Mouse (Mus musculus): ENCODE data around the gene Dnah7a. TPM values are rescaled to one million over a fixed set of nuclear protein-coding genes. Genes with fewer than 3 reads are reported as not detected.
"Not testable (repeated sequence)": the region's sequence is repeated elsewhere in the genome, so short reads cannot be mapped to it uniquely, and the experiment has no call there.

Gene Dnah7a
- total RNA-seq (2012; rRNA removed) = not detected in 2 replicates
- not detected for polyA plus RNA-seq (2012; ENCODE audit: insufficient read depth in 1 of 2, insufficient read length in 2 of 2, low read depth in 1 of 2, low replicate concordance in 2 of 2, missing spikeins in 1 of 2)

DNA sequence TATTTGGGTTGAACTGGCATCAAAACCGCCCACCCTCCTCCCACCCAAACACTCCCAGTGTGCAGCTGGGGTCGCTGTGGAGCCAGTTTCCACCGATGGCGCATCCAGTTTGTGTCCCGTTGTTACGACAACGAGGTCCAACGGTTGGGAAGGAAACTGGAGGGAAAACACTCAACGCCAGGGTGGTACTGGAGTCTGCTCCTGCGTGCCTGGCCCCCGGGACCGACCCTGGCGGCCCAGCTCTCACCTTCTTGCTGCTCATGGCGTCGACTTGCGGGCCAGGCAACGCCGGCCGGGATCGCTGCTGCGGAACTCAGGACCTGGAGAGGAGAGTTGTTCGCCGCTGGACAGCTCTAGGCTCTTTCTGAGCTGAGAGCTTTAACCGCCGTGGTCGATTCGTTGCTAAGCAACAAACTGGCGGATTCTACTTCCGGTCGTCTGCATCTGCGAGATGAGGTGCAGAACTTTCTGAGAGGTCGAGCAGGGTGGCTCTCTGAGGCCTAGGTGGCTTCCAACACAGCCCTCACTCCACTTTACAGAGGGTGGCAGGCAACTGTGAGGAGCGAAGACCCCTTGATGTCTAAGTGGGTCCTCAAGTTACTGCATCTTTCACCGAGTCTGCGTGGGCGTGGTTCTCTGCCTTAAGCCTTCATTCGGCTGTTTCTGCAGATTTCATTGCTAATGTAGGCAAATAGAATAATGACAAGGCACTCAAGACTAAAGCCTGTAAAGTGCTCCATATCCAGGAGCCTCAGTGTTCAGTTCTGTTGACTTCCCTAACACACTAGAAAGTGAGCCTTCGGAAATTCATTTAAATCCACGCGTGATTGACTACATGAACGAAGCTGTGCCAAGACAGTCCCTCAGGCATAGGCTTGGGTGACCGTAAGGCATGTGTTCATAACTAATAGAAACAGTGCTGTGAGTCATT, at the start of gene Dnah7a:
Dnah7a (minus strand) TSS at position 354 of the 931 bp plus-strand sequence.
- Histone ChIP-seq H3K9me3 (replicated peaks; ENCODE audit: insufficient read depth, low read length) (no peaks in the 10 kb centered on the region), H3K4me1 (ENCODE audit: control insufficient read depth in 1 of 2, insufficient read depth in 2 of 2, low read length in 2 of 2) (no peaks in the 10 kb centered on the region), H3K27me3 (ENCODE audit: control insufficient read depth in 1 of 2, insufficient read depth in 2 of 2, low read length in 2 of 2) (no peaks in the 10 kb centered on the region; a peak in 1 of 4 replicates), H3K9ac (ENCODE audit: control insufficient read depth, low read depth, low read length, poor library complexity, severe bottlenecking) (no peak within 1 kb of the TSS), H3K27ac (ENCODE audit: control insufficient read depth, low read depth, low read length) (no peak within 1 kb of the TSS), H3K36me3 (ENCODE audit: control insufficient read depth in 1 of 2, insufficient read depth in 2 of 2, low read length in 2 of 2) (no peaks in the 10 kb centered on the region), H3K79me2 (ENCODE audit: control insufficient read depth, insufficient read depth, low read length, poor library complexity) (no peaks in the 10 kb centered on the region), H3K4me3 (ENCODE audit: control insufficient read depth in 1 of 2, insufficient read depth in 1 of 2, low read depth in 2 of 2, low read length in 2 of 2) (no peak within 1 kb of the TSS)
- DNase-seq (ENCODE audit: low read depth, low spot score) = no peak
- TF ChIP-seq ZMIZ1 (IDR thresholded peaks at IDR 0.05; ENCODE audit: low read depth, low read length) = no peak
- TF ChIP-seq USF1 (IDR thresholded peaks at IDR 0.05; ENCODE audit: low read depth, low read length) = no peak

- not testable (repeated sequence) for H3K27ac ChIP-seq (ENCODE audit: control insufficient read depth, low read depth, low read length); H3K9me3 ChIP-seq (replicated peaks; ENCODE audit: insufficient read depth, low read length); H3K9ac ChIP-seq (ENCODE audit: control insufficient read depth, low read depth, low read length, poor library complexity, severe bottlenecking); H3K36me3 ChIP-seq (ENCODE audit: control insufficient read depth in 1 of 2, insufficient read depth in 2 of 2, low read length in 2 of 2); H3K27me3 ChIP-seq (ENCODE audit: control insufficient read depth in 1 of 2, insufficient read depth in 2 of 2, low read length in 2 of 2); H3K4me1 ChIP-seq (ENCODE audit: control insufficient read depth in 1 of 2, insufficient read depth in 2 of 2, low read length in 2 of 2); DNase-seq (ENCODE audit: low read depth, low spot score); H3K4me3 ChIP-seq (ENCODE audit: control insufficient read depth in 1 of 2, insufficient read depth in 1 of 2, low read depth in 2 of 2, low read length in 2 of 2); H3K79me2 ChIP-seq (ENCODE audit: control insufficient read depth, insufficient read depth, low read length, poor library complexity)
Observed at GRCm38 (mm10) chr1:53753501-53753900, 46.9 kb upstream of the Dnah7a start.

DNA sequence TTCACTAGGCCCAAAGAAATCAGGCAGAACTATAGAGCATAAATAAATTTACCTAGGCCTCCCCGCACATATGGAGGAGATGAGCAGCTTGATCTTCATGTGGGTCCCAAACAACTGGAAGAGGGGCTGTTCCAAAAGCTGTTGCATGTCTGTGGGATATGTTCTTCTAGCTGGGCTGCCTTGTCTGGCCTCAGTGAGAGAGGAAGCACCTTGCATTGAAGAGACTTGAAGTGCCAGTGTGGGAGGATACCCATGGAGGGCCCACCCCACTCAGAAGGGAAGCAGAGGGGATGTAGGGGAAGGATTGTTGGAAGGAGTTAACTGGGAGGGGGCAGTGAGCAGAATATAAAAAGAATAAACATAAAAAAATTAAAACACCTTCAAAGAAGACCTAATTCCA, 44.6 kb upstream of the Dnah7a start:
- DNase-seq (ENCODE audit: low read depth, low spot score) = no peak
- H3K4me1 ChIP-seq (ENCODE audit: control insufficient read depth in 1 of 2, insufficient read depth in 2 of 2, low read length in 2 of 2) = no peaks in the 10 kb centered on the region
- no peak overlapping the region for H3K9ac ChIP-seq (ENCODE audit: control insufficient read depth, low read depth, low read length, poor library complexity, severe bottlenecking)
- H3K9me3 ChIP-seq (replicated peaks; ENCODE audit: insufficient read depth, low read length) = no peaks in the 10 kb centered on the region
- TF ChIP-seq POLR2AphosphoS2 (IDR thresholded peaks at IDR 0.05; ENCODE audit: low read length) (no peak), MAX (IDR thresholded peaks at IDR 0.05; ENCODE audit: low read length) (no peak), CTCF (IDR thresholded peaks at IDR 0.05 in 2 of 3, conservative IDR thresholded peaks at IDR 0.05 in 1 of 3; ENCODE audit: control insufficient read depth in 1 of 3, insufficient read depth in 1 of 3, low read depth in 2 of 3, low read length in 3 of 3, poor library complexity in 1 of 3, severe bottlenecking in 1 of 3) (no peak), TCF12 (IDR thresholded peaks at IDR 0.05; ENCODE audit: low read depth, low read length) (no peak), HCFC1 (IDR thresholded peaks at IDR 0.05; ENCODE audit: low read depth, low read length) (no peak), MXI1 (IDR thresholded peaks at IDR 0.05; ENCODE audit: low read depth, low read length) (no peak), JUND (IDR thresholded peaks at IDR 0.05; ENCODE audit: low read depth, low read length) (no peak), USF2 (IDR thresholded peaks at IDR 0.05; ENCODE audit: borderline replicate concordance in 1 of 2, insufficient read depth in 1 of 2, low read depth in 1 of 2, low read length in 2 of 2) (no peak), ZC3H11A (IDR thresholded peaks at IDR 0.05; ENCODE audit: low read depth, low read length) (no peak), SMC3 (IDR thresholded peaks at IDR 0.05; ENCODE audit: low read depth, low read length) (no peak), ZNF384 (IDR thresholded peaks at IDR 0.05; ENCODE audit: low read depth, low read length) (no peak)
- H3K27ac ChIP-seq (ENCODE audit: control insufficient read depth, low read depth, low read length) = no peak overlapping the region
- no peak overlapping the region for H3K4me3 ChIP-seq (ENCODE audit: control insufficient read depth in 1 of 2, insufficient read depth in 1 of 2, low read depth in 2 of 2, low read length in 2 of 2)
- H3K27me3 ChIP-seq (ENCODE audit: control insufficient read depth in 1 of 2, insufficient read depth in 2 of 2, low read length in 2 of 2) = no peaks in the 10 kb centered on the region
- no peaks in the 10 kb centered on the region; a peak in 1 of 4 replicates for H3K36me3 ChIP-seq (ENCODE audit: control insufficient read depth in 1 of 2, insufficient read depth in 2 of 2, low read length in 2 of 2)
- no peaks in the 10 kb centered on the region for H3K79me2 ChIP-seq (ENCODE audit: control insufficient read depth, insufficient read depth, low read length, poor library complexity)

DNA sequence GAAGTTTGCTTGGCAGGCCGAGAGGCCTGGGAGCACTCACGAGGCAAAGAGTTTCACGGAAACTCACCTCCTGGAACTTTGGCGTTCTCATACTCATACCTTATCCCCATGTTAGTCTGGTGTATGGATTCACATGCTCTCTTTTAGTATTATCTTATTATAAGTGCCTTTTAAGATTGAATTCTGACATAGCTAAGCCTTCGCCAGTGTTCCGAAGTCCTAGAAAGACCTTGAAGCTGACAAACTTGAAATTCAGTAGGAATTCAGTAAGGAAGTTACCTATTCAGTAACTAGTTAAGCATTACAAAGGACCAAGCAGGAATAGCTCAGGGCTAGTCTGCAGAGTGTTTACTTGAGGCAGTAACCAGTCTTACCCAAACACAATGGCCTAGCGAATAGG, 44.1 kb upstream of the Dnah7a start:
- not testable (repeated sequence) for H3K9ac ChIP-seq (ENCODE audit: control insufficient read depth, low read depth, low read length, poor library complexity, severe bottlenecking)

DNA sequence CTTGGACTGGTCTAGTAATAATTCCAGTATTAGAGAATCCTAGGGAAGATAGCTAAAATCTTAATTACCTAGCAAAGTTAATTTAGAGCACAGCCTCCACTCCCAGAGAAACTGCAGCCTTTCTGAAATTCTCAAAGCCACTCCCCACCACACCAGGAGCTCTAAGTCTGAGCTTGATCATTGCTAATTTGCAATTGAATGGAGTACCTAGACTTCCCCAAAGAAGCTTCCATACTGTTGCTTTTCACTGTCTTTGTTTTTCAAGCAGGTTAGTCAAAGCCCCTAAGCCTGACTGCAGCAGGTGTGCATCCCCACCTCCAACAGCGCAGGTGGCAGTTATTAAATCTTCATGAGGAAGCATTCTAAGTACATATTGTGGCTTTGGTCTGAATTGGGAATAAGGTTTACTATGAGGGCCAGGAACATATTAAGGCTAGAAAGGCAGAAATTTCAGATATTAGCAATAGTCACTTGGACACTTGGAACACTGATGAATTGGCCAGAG, 43.3 kb upstream of the Dnah7a start:
- not testable (repeated sequence) for H3K4me3 ChIP-seq (ENCODE audit: control insufficient read depth in 1 of 2, insufficient read depth in 1 of 2, low read depth in 2 of 2, low read length in 2 of 2); H3K27ac ChIP-seq (ENCODE audit: control insufficient read depth, low read depth, low read length); H3K9ac ChIP-seq (ENCODE audit: control insufficient read depth, low read depth, low read length, poor library complexity, severe bottlenecking); H3K4me1 ChIP-seq (ENCODE audit: control insufficient read depth in 1 of 2, insufficient read depth in 2 of 2, low read length in 2 of 2); H3K27me3 ChIP-seq (ENCODE audit: control insufficient read depth in 1 of 2, insufficient read depth in 2 of 2, low read length in 2 of 2); DNase-seq (ENCODE audit: low read depth, low spot score); H3K9me3 ChIP-seq (replicated peaks; ENCODE audit: insufficient read depth, low read length); H3K36me3 ChIP-seq (ENCODE audit: control insufficient read depth in 1 of 2, insufficient read depth in 2 of 2, low read length in 2 of 2); H3K79me2 ChIP-seq (ENCODE audit: control insufficient read depth, insufficient read depth, low read length, poor library complexity)

More for the DNA sequence above, 44.1 kb upstream of the Dnah7a start:
- not testable (repeated sequence) for H3K4me3 ChIP-seq (ENCODE audit: control insufficient read depth in 1 of 2, insufficient read depth in 1 of 2, low read depth in 2 of 2, low read length in 2 of 2); H3K9me3 ChIP-seq (replicated peaks; ENCODE audit: insufficient read depth, low read length); DNase-seq (ENCODE audit: low read depth, low spot score); H3K27ac ChIP-seq (ENCODE audit: control insufficient read depth, low read depth, low read length); H3K79me2 ChIP-seq (ENCODE audit: control insufficient read depth, insufficient read depth, low read length, poor library complexity); H3K4me1 ChIP-seq (ENCODE audit: control insufficient read depth in 1 of 2, insufficient read depth in 2 of 2, low read length in 2 of 2); H3K27me3 ChIP-seq (ENCODE audit: control insufficient read depth in 1 of 2, insufficient read depth in 2 of 2, low read length in 2 of 2); H3K36me3 ChIP-seq (ENCODE audit: control insufficient read depth in 1 of 2, insufficient read depth in 2 of 2, low read length in 2 of 2)

Measured in MEL (cell line).